Mouse (Mus musculus): ENCODE data around the gene Atp6v1e2.

- TF ChIP-seq CTCF (IDR thresholded peaks at IDR 0.05; ENCODE audit: borderline replicate concordance, insufficient read depth, low read depth, low read length) (no peak), POLR2A (IDR thresholded peaks at IDR 0.05; ENCODE audit: borderline replicate concordance, insufficient read depth, low read length) (no peak)
These were observed 20.9 kb downstream of the Atp6v1e2 start for GRCm38 (mm10) chr17:86926836-86927235.

Data from cerebellum, adult 2 months (tissue).